Mouse (Mus musculus): ENCODE data around the gene Zfp553. TPM values are rescaled to one million over a fixed set of nuclear protein-coding genes. Genes with fewer than 3 reads are reported as not detected.
"Not testable (repeated sequence)": the region's sequence is repeated elsewhere in the genome, so short reads cannot be mapped to it uniquely, and the experiment has no call there.

The Zfp553 gene
- polyA plus RNA-seq, 1 experiment from 2014 or later: 20.9 TPM

DNA sequence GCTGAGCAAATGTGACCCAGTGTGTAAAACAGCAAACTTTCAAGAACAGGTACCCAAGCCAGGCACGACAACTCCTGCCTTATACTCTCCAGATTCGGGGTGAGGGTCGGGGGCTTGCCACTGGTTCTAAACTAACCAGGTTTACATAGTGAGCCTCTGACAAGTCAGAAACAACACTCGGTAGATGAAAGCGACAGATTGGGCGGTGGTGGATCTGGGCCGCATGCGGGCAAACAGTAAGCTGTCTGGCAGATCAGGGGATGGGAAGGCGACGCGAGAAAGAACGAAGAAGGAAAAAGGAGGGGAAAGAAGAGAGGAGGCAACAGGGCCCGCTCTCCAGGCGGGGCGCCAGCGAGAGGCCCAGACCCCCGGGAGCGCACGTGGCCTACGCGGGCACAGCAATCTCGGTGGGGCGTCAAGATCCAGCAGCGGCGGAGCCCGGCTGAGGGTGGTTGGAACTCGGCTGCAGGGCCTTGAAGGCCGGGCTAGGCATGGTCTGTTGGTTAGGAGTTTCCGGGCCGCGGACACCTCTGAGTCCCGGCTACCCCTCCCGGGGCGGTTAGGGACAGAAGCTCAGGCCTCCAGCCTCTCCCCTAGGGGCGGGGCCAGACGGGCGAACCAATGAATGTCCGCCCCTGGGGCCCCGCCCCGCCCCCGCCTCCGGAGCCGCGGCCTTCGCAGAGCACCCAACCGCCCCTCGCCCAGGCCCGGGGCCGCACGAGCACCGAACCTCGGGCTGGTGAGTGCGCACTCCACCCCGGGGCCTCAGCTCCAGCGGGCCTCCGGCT lies 11.2 kb downstream of the Zfp553 start, which contains the start of gene Zfp771:
TSS of gene Zfp771 (plus strand) at position 405 of the 788 bp plus-strand sequence.
- H3K27ac ChIP-seq (replicated peaks; ENCODE audit: low read depth, low read length): peak within 1 kb of the TSS; percentile 77
- peaks cover 5% of the 10 kb centered on the region; the same call in 1 of the 2 replicates for H3K4me1 ChIP-seq (ENCODE audit: control insufficient read depth, insufficient read depth, low read length)
- H3K4me3 ChIP-seq (ENCODE audit: low read depth, low read length): peak within 1 kb of the TSS; percentile 84
- peak within 1 kb of the TSS; percentile 87 for H3K4me2 ChIP-seq (ENCODE audit: low read depth, low read length)
- WGBS: 1% methylated on average over 53 of the region's 56 CpGs
- H3K36me3 ChIP-seq (replicated peaks; ENCODE audit: control insufficient read depth, insufficient read depth, low read depth, low read length): no peaks in the 10 kb centered on the region; the same call in none of the 2 replicates
- H3K9ac ChIP-seq (replicated peaks; ENCODE audit: low read length): peak within 1 kb of the TSS; percentile 93
- no peaks in the 10 kb centered on the region for H3K9me3 ChIP-seq (replicated peaks; ENCODE audit: control insufficient read depth, low read length)
- H3K27me3 ChIP-seq (ENCODE audit: control insufficient read depth, insufficient read depth, low read length): no peaks in the 10 kb centered on the region
- ATAC-seq (replicated peaks; ENCODE audit: insufficient number of reproducible peaks, low FRiP score, low TSS enrichment, low read depth) (peak; percentile 95), DNase-seq (ENCODE audit: low spot score) (peak; percentile 97)

DNA sequence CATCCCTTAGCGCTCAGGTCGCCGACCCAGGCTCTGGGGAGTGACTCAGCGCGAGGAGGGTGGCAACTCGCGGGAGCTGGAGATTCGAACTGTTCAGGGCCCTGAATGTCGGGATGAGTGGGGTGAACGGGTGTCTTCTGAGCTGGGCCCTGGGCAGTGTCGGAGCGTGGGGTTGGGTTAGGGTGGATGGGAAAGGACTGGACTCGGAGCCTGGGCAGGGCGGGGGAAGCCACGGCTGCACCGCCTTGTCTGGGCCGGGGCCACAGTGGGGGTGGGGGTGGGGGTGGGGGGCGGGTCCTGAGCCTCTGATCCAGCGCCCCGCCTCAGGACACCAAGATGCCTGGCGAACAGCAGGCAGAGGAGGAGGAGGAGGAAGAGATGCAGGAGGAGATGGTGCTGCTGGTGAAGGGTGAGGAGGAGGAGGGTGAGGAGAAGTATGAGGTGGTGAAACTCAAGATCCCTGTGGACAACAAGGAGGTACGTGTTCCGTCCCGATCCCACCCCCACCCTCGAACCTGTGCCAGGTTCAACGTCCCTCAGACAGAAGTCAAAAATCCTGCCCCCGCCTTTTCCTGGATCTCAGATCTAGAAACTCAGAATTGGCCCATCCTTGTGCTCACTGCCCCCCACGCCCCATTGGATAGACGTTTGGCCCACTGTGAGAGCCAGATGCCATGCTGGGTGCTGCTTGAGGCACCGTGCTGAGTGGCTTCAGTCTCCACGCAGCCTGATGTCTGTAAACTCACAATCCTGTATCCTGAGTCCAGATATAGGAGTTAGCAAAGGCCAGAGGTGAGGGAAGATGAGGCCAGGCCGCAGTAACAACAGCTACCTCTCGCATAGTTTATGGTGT lies 12.0 kb downstream of the Zfp553 start:
- H3K27ac ChIP-seq (replicated peaks; ENCODE audit: low read depth, low read length): peak overlapping the region; percentile 77
- H3K36me3 ChIP-seq (replicated peaks; ENCODE audit: control insufficient read depth, insufficient read depth, low read depth, low read length): no peaks in the 10 kb centered on the region; the same call in none of the 2 replicates
- no peaks in the 10 kb centered on the region for H3K9me3 ChIP-seq (replicated peaks; ENCODE audit: control insufficient read depth, low read length)
- ATAC-seq (replicated peaks; ENCODE audit: insufficient number of reproducible peaks, low FRiP score, low TSS enrichment, low read depth) (peak; percentile 75), DNase-seq (ENCODE audit: low spot score) (no peak)
- H3K4me1 ChIP-seq (ENCODE audit: control insufficient read depth, insufficient read depth, low read length): peaks cover 5% of the 10 kb centered on the region; the same call in 1 of the 2 replicates
- peak overlapping the region; percentile 93 for H3K9ac ChIP-seq (replicated peaks; ENCODE audit: low read length)
- peak overlapping the region; percentile 87 for H3K4me2 ChIP-seq (ENCODE audit: low read depth, low read length)
- no peaks in the 10 kb centered on the region for H3K27me3 ChIP-seq (ENCODE audit: control insufficient read depth, insufficient read depth, low read length)
- 12% methylated on average over 28 of the region's 33 CpGs for WGBS
- H3K4me3 ChIP-seq (ENCODE audit: low read depth, low read length): peak overlapping the region; percentile 84

DNA sequence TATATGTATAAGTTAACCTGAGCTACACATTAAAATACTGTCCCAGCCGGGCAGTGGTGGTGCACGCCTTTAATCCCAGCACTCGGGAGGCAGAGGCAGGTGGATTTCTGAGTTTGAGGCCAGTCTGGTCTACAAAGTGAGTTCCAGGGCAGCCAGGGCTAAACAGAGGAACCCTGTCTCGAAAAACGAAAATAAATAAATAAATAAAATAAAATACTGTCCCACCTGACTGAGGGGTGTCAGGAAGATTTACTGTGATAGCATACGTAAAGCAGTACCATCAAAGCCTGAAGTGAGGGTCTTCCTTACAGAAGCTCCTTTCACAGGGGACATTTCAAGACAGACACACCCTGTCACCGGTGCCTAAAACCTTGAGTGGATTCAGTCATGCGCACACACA lies 17.6 kb downstream of the Zfp553 start:
- H3K36me3 ChIP-seq (replicated peaks; ENCODE audit: control insufficient read depth, insufficient read depth, low read depth, low read length); H3K27ac ChIP-seq (replicated peaks; ENCODE audit: low read depth, low read length); H3K4me2 ChIP-seq (ENCODE audit: low read depth, low read length); H3K9ac ChIP-seq (replicated peaks; ENCODE audit: low read length); H3K9me3 ChIP-seq (replicated peaks; ENCODE audit: control insufficient read depth, low read length); DNase-seq (ENCODE audit: low spot score); H3K4me1 ChIP-seq (ENCODE audit: control insufficient read depth, insufficient read depth, low read length); ATAC-seq (replicated peaks; ENCODE audit: insufficient number of reproducible peaks, low FRiP score, low TSS enrichment, low read depth); H3K27me3 ChIP-seq (ENCODE audit: control insufficient read depth, insufficient read depth, low read length); H3K4me3 ChIP-seq (ENCODE audit: low read depth, low read length): not testable (repeated sequence)
- WGBS: 93% methylated on average over 8 of the region's 8 CpGs

DNA sequence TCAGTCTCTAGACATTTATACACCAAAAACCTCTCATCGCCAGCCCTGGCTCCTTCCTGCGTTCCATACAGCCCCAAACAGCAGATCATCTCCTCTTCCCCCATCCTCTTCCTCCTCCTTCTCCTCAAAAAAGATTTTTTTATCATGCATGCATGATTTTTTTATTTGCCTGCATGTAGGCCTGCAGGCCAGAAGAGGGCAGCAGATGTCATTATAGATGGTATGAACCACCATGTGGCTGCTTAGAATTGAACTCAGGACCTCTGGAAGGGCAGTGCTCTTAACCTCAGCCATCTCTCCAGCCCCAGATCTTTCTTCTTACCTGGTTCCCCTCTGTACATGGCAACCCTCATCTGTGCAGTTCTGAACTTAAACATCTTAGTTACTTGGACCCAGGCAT lies 19.6 kb downstream of the Zfp553 start:
- Histone ChIP-seq H3K4me3 (ENCODE audit: low read depth, low read length) (no peak overlapping the region), H3K27me3 (ENCODE audit: control insufficient read depth, insufficient read depth, low read length) (no peaks in the 10 kb centered on the region), H3K4me2 (ENCODE audit: low read depth, low read length) (no peak overlapping the region), H3K27ac (replicated peaks; ENCODE audit: low read depth, low read length) (no peak overlapping the region), H3K9me3 (replicated peaks; ENCODE audit: control insufficient read depth, low read length) (no peaks in the 10 kb centered on the region), H3K36me3 (replicated peaks; ENCODE audit: control insufficient read depth, insufficient read depth, low read depth, low read length) (no peaks in the 10 kb centered on the region; the same call in none of the 2 replicates), H3K9ac (replicated peaks; ENCODE audit: low read length) (no peak overlapping the region), H3K4me1 (ENCODE audit: control insufficient read depth, insufficient read depth, low read length) (no peaks in the 10 kb centered on the region; the same call in 1 of the 2 replicates)
- DNase-seq (ENCODE audit: low spot score) (peak; percentile 64), ATAC-seq (replicated peaks; ENCODE audit: insufficient number of reproducible peaks, low FRiP score, low TSS enrichment, low read depth) (no peak)
- WGBS: 83% methylated on average over 2 of the region's 2 CpGs

- H3K36me3 ChIP-seq (replicated peaks; ENCODE audit: control insufficient read depth, insufficient read depth, low read depth, low read length): no peaks in the 10 kb centered on the region; the same call in 1 of the 2 replicates
- peak overlapping the region; percentile 51 for H3K4me3 ChIP-seq (ENCODE audit: low read depth, low read length)
- H3K4me2 ChIP-seq (ENCODE audit: low read depth, low read length): peak overlapping the region; percentile 61
- H3K27ac ChIP-seq (replicated peaks; ENCODE audit: low read depth, low read length): no peak overlapping the region
- H3K27me3 ChIP-seq (ENCODE audit: control insufficient read depth, insufficient read depth, low read length): no peaks in the 10 kb centered on the region
- H3K4me1 ChIP-seq (ENCODE audit: control insufficient read depth, insufficient read depth, low read length): no peaks in the 10 kb centered on the region; the same call in 1 of the 2 replicates
- no peaks in the 10 kb centered on the region for H3K9me3 ChIP-seq (replicated peaks; ENCODE audit: control insufficient read depth, low read length)
- DNase-seq (ENCODE audit: low spot score) (no peak), ATAC-seq (replicated peaks; ENCODE audit: insufficient number of reproducible peaks, low FRiP score, low TSS enrichment, low read depth) (no peak)
- 83% methylated on average over 6 of the region's 6 CpGs for WGBS
- H3K9ac ChIP-seq (replicated peaks; ENCODE audit: low read length): no peak overlapping the region; the same call in 1 of the 2 replicates
Measured at GRCm38 (mm10) chr7:127253341-127253740, 20.5 kb downstream of the Zfp553 start.

DNA sequence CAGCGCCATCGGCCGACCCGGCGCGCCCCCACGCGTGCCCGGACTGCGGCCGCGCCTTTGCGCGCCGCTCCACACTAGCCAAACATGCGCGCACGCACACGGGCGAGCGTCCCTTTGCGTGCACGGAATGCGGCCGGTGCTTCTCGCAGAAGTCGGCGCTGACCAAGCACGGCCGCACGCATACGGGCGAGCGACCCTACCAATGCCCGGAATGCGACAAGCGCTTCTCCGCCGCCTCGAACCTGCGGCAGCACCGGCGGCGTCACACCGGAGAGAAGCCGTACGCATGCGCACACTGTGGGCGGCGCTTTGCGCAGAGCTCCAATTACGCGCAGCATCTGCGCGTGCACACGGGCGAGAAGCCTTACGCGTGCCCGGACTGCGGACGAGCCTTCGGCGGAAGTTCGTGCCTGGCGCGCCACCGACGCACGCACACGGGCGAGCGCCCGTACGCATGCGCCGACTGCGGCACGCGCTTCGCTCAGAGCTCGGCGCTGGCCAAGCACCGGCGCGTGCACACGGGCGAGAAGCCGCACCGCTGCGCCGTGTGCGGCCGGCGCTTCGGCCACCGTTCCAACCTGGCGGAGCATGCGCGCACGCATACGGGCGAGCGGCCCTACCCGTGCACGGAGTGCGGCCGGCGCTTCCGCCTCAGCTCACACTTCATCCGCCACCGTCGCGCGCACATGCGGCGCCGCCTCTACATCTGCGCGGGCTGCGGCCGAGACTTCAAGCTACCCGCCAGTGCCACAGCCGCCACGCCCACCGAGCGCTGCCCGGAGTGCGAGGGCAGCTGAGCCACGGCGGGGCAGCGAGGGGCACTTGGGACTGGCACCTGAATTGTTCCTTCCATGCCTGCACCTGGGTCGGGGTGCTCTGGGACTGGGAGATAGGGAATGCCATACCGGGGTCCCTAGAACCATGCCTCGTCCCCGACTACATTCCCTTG lies 21.2 kb downstream of the Zfp553 start:
- Histone ChIP-seq H3K4me3 (ENCODE audit: low read depth, low read length) (peak overlapping the region; percentile 51), H3K27ac (replicated peaks; ENCODE audit: low read depth, low read length) (peak overlapping the region; percentile 74), H3K4me1 (ENCODE audit: control insufficient read depth, insufficient read depth, low read length) (no peaks in the 10 kb centered on the region; the same call in 1 of the 2 replicates), H3K27me3 (ENCODE audit: control insufficient read depth, insufficient read depth, low read length) (no peaks in the 10 kb centered on the region), H3K36me3 (replicated peaks; ENCODE audit: control insufficient read depth, insufficient read depth, low read depth, low read length) (no peaks in the 10 kb centered on the region; the same call in 1 of the 2 replicates), H3K9ac (replicated peaks; ENCODE audit: low read length) (peak overlapping the region; percentile 74), H3K9me3 (replicated peaks; ENCODE audit: control insufficient read depth, low read length) (no peaks in the 10 kb centered on the region), H3K4me2 (ENCODE audit: low read depth, low read length) (peak overlapping the region; percentile 86)
- 1% methylated on average over 122 of the region's 136 CpGs for WGBS
- peak; percentile 98 for DNase-seq (ENCODE audit: low spot score)
- peak; percentile 95 for ATAC-seq (replicated peaks; ENCODE audit: insufficient number of reproducible peaks, low FRiP score, low TSS enrichment, low read depth)

DNA sequence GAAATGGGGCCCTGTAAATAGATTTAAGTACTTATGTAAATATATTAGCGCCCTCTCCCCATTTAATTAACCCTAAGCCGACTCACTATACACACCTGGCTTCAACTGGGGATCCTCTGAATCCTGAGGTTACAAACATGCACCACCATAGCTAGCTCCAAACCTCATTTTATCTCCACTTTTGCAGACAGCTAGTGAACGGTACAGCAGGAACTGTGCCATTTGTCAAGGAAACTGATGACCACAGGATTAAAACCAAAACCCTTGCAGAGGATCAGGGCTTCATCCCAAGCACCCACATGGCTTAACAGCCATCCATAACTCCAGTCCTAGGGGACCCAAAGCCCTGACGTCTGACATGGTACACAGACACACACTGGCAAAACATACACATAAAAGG lies 22.1 kb downstream of the Zfp553 start:
- 33% methylated on average over 4 of the region's 4 CpGs for WGBS

More for the DNA sequence above, 22.1 kb downstream of the Zfp553 start:
- peak overlapping the region; percentile 86 for H3K4me2 ChIP-seq (ENCODE audit: low read depth, low read length)
- DNase-seq (ENCODE audit: low spot score) (no peak), ATAC-seq (replicated peaks; ENCODE audit: insufficient number of reproducible peaks, low FRiP score, low TSS enrichment, low read depth) (no peak)
- no peaks in the 10 kb centered on the region for H3K9me3 ChIP-seq (replicated peaks; ENCODE audit: control insufficient read depth, low read length)
- peak overlapping the region; percentile 74 for H3K27ac ChIP-seq (replicated peaks; ENCODE audit: low read depth, low read length)
- no peak overlapping the region for H3K4me3 ChIP-seq (ENCODE audit: low read depth, low read length)
- no peaks in the 10 kb centered on the region; the same call in 1 of the 2 replicates for H3K36me3 ChIP-seq (replicated peaks; ENCODE audit: control insufficient read depth, insufficient read depth, low read depth, low read length)
- H3K27me3 ChIP-seq (ENCODE audit: control insufficient read depth, insufficient read depth, low read length): no peaks in the 10 kb centered on the region
- peak overlapping the region; percentile 74 for H3K9ac ChIP-seq (replicated peaks; ENCODE audit: low read length)
- no peaks in the 10 kb centered on the region; the same call in 1 of the 2 replicates for H3K4me1 ChIP-seq (ENCODE audit: control insufficient read depth, insufficient read depth, low read length)

All from embryonic facial prominence, embryonic 11.5 days (tissue).